Mouse (Mus musculus): ENCODE data around the gene Pheta1. TPM values are rescaled to one million over a fixed set of nuclear protein-coding genes. Genes with fewer than 3 reads are reported as not detected.
A peak's percentile ranks its signal among the peaks of the same experiment; 100 is the strongest.

Gene Pheta1
- total RNA-seq, 2 experiments from 2014 or later: 8.3 to 8.8 TPM

- DNase-seq (ENCODE audit: low spot score in 2 of 2): no peak
- no peak overlapping the region for H3K4me3 ChIP-seq
- TF ChIP-seq CTCF (conservative IDR thresholded peaks at IDR 0.05): no peak
- H3K27ac ChIP-seq: no peak overlapping the region
These were observed 42.1 kb downstream of the Pheta1 start for GRCm38 (mm10) chr5:121890925-121891324.

DNA sequence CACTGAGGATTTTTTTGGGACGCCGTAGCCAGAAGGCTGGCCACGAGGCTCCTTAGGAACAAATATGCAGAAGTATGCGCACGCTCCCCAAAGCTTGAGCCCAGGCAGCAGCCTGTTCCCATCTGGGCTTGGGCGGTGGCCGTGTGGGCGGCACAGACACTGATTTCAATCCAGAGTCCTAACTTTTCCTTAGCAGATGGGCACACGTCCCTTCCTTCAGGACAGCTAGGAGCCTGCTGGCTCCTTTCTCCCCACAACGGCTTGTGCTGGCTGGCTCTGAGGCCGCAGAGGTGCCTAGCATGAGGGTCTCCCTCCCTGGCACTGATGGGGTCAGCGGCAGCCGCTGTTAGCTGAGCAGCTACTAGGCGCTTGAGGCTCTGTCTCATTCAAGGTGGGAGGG, 43.5 kb downstream of the Pheta1 start:
- TF ChIP-seq CTCF (conservative IDR thresholded peaks at IDR 0.05): no peak
- Histone ChIP-seq H3K4me3 (no peak overlapping the region), H3K27ac (no peak overlapping the region)
- DNase-seq (ENCODE audit: low spot score in 2 of 2): peak; percentile 61 to 63

- TF ChIP-seq CTCF (conservative IDR thresholded peaks at IDR 0.05): peak; percentile 78
- peak in 1 of 2 experiments; percentile 33 for DNase-seq (ENCODE audit: low spot score in 2 of 2)
- no peak overlapping the region for H3K4me3 ChIP-seq
- H3K27ac ChIP-seq: no peak overlapping the region
These were observed 44.8 kb downstream of the Pheta1 start for GRCm38 (mm10) chr5:121893581-121893980.

GRCm38 (mm10) chr5:121894647-121895046, 45.9 kb downstream of the Pheta1 start:
- no peak for DNase-seq (ENCODE audit: low spot score in 2 of 2)
- no peak for TF ChIP-seq CTCF (conservative IDR thresholded peaks at IDR 0.05)
- Histone ChIP-seq H3K27ac (no peak overlapping the region), H3K4me3 (no peak overlapping the region)

DNA sequence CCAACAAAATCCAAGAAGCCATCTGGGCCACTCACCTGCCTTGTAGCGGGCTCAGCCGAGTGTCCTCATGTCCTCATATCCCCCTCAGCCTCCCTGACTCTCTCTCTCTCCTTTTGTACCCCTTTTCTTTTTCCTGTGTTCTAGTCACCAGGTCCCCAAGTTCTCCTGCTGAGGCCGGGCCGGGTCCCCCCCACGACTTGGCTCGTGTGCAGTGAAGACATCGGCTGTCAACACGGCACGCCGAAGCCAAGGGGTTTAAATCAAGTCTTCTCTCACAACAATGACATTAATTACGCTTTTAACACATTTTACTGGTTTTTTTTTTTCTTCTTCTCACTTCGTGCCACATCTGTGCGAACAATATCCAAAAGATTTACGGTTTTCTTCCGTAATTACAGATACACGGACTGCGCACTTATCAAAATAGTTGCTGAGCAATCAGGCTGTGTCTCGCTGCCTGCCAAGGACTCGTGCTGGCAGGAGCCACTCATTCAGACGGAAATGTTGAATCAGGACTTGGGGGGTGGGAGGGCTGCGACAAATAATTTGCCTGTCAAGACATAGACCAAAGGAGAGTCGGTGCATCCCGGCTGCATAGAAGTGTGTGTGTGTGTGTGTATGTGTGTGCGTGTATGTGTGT, 46.5 kb downstream of the Pheta1 start:
- Histone ChIP-seq H3K4me3 (0 out of 2 replicates have a peak overlapping the region, but pooled peaks have one; percentile 18), H3K27ac (no peak overlapping the region)
- no peak for DNase-seq (ENCODE audit: low spot score in 2 of 2)
- TF ChIP-seq CTCF (conservative IDR thresholded peaks at IDR 0.05): no peak

DNA sequence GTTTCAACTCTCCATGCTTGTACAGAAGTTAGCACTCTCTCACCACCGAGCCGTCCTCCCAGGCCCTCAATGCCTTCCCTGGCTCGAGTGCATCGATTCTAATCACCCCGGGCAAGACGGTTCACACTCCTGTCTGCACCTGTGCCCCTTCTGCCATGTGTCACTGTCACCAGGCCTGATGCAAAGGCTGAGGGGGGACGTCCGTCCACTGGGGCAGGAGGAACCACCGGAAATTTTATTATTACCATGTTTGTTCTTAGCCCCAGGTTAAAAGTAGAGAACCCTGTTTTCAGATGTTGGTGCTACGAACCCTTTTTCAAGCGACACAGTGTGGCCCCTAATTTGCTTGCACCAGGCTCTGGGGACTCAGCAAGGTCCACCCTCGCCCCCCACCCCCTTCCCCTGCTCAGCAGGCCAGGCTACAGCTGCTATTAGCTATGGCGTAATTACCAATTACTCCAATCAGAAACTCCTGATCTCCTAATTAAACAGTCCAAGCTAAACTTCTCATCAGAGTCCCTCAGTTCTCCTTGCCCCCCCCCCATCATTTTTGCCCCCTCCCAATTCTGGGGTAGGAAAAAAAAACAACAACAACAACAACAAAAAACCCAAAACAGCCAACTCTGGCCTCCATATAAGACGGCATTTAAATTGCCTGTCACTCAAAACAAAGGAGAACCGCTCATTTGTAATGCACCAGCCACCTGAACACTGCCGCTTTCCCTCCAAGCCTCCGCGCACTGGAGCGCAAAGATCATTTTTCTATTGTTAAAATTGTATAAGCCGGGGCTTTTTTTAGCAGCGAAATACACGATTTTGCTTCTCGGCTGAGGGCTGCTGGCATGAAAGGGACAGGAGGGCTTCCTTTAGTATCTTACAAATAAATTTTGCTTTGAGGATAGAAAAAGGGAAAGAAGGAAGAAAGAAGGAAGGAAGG, 54.3 kb downstream of the Pheta1 start:
- Histone ChIP-seq H3K4me3 (no peak overlapping the region), H3K27ac (no peak overlapping the region)
- TF ChIP-seq CTCF (conservative IDR thresholded peaks at IDR 0.05): no peak
- no peak for DNase-seq (ENCODE audit: low spot score in 2 of 2)

Small RNA genes lying within 50 kb of the gene (microRNA-seq; reads per million reads assigned to microRNA genes)
- 4.8 to 5.9 reads per million in 2 experiments for gene Mir7031

Other genes with a start within 250 kb of the Pheta1 start
- gene Acad12, start 230.0 kb upstream of the Pheta1 start, total RNA-seq (2021): 1 to 10 TPM; 5.5 to 6.8 TPM
- 1 to 10 TPM; 4.2 to 4.3 TPM for gene Acad10, start 188.5 kb upstream of the Pheta1 start, total RNA-seq (2021)
- gene Brap, start 188.4 kb upstream of the Pheta1 start, total RNA-seq (2021): 10 to 100 TPM; 67.8 to 68.4 TPM
- gene Atxn2, start 137.6 kb upstream of the Pheta1 start, total RNA-seq (2021): 100 to 1,000 TPM; 216 to 227 TPM
- gene Sh2b3, start 11.3 kb upstream of the Pheta1 start, total RNA-seq (2021): 10 to 100 TPM; 19.9 to 21.6 TPM
- gene Cux2, start 201.1 kb downstream of the Pheta1 start, total RNA-seq (2021): 10 to 100 TPM; 30.0 to 30.9 TPM

Data from layer of hippocampus, adult 2 months (tissue).